Mouse (Mus musculus) lung, embryonic 14.5 days (tissue): ENCODE data around the gene Hid1. TPM values are rescaled to one million over a fixed set of nuclear protein-coding genes. Genes with fewer than 3 reads are reported as not detected.

ENCODE experiments used
- ATAC-seq: fragments of 200-750 bp; cut with Nextera tagmentation; 2 replicates; pipeline ENCODE4 v1.8.0; 2017; ENCODE audit warnings: mild to moderate bottlenecking, moderate TSS enrichment, moderate library complexity; ENCODE audit not compliant: insufficient read depth
- DNase-seq: peaks from one replicate; pipeline ENCODE4 v3.0.0-alpha.2; 2015
- H3K27ac ChIP-seq: fragments of 300-500 bp; sonication (generic); 2 replicates; pipeline ENCODE4 v1.5.1; 2014; ENCODE audit warnings: low read depth, mild to moderate bottlenecking, moderate library complexity
- H3K27me3 ChIP-seq: fragments of 300-500 bp; sonication (generic); 2 replicates; pipeline ENCODE4 v1.6.1; 2014; ENCODE audit warnings: low read length, control low read depth; ENCODE audit not compliant: insufficient read depth
- H3K36me3 ChIP-seq: fragments of 300-500 bp; sonication (generic); 2 replicates; pipeline ENCODE4 v1.6.1; 2014; ENCODE audit warnings: control low read depth; ENCODE audit not compliant: insufficient read depth
- H3K4me1 ChIP-seq: fragments of 300-500 bp; sonication (generic); 2 replicates; pipeline ENCODE4 v1.6.1; 2014; ENCODE audit warnings: antibody characterized with exemption, control low read depth; ENCODE audit not compliant: insufficient read depth
- H3K4me2 ChIP-seq: fragments of 300-500 bp; sonication (generic); 2 replicates; pipeline ENCODE4 v1.6.1; 2014; ENCODE audit warnings: mild to moderate bottlenecking
- H3K4me3 ChIP-seq: fragments of 300-500 bp; sonication (generic); 2 replicates; pipeline ENCODE4 v1.5.1; 2014; ENCODE audit warnings: low read depth, low read length
- H3K9ac ChIP-seq: fragments of 300-500 bp; sonication (generic); 2 replicates; pipeline ENCODE4 v1.6.1; 2014
- H3K9me3 ChIP-seq: fragments of 300-500 bp; sonication (generic); 2 replicates; pipeline ENCODE4 v1.6.1; 2016; ENCODE audit warnings: low read depth, low read length, control low read depth
- CTCF ChIP-seq: IDR thresholded peaks from 2 replicates; pipeline ENCODE4 v1.5.1; 2016; ENCODE audit warnings: antibody characterized with exemption, low read depth
- WGBS: fragments of 180-500 bp; shearing (Covaris S2); extraction: QIAGEN DNeasy Blood & Tissue Kit; methylation state at CpG from one replicate; pipeline ENCODE4 v1.1.7; 2014; 5-methylcytosine and 5-hydroxymethylcytosine counted together
- polyA plus RNA-seq: library from polyadenylated mRNA; unstranded; fragments of >200 nt; fragmentation: Nextera tagmentation; extraction: Ambion mirVana; gene quantifications from 2 replicates; pipeline ENCODE4 v1.2.1, GENCODE M21; 2014

The Hid1 gene
- polyA plus RNA-seq, 1 experiment from 2014 or later: 7.4 TPM

GRCm38 (mm10) chr11:115353375-115353774, 14.2 kb downstream of the Hid1 start:
- DNase-seq (no peak), ATAC-seq (no peak)
- Histone ChIP-seq H3K27ac (no peak overlapping the region), H3K4me2 (no peak overlapping the region), H3K9me3 (no peaks in the 10 kb centered on the region), H3K27me3 (no peaks in the 10 kb centered on the region), H3K9ac (no peak overlapping the region), H3K36me3 (no peaks in the 10 kb centered on the region), H3K4me3 (no peak overlapping the region), H3K4me1 (no peaks in the 10 kb centered on the region)
- no peak for TF ChIP-seq CTCF
- WGBS: 82% methylated on average over 5 of the region's 5 CpGs

- WGBS: 18% methylated on average over 4 of the region's 4 CpGs
- no peaks in the 10 kb centered on the region for H3K36me3 ChIP-seq
- ATAC-seq (no peak), DNase-seq (no peak)
- no peaks in the 10 kb centered on the region for H3K4me1 ChIP-seq
- no peaks in the 10 kb centered on the region for H3K9me3 ChIP-seq
- TF ChIP-seq CTCF: no peak
- no peak overlapping the region for H3K9ac ChIP-seq
- H3K4me2 ChIP-seq: no peak overlapping the region
- no peak overlapping the region for H3K4me3 ChIP-seq
- H3K27ac ChIP-seq: no peak overlapping the region
- H3K27me3 ChIP-seq: 0 out of 2 replicates have a peak, but pooled peaks cover 2% of the 10 kb centered on the region
Measured at GRCm38 (mm10) chr11:115349976-115350375, 17.6 kb downstream of the Hid1 start.

DNA sequence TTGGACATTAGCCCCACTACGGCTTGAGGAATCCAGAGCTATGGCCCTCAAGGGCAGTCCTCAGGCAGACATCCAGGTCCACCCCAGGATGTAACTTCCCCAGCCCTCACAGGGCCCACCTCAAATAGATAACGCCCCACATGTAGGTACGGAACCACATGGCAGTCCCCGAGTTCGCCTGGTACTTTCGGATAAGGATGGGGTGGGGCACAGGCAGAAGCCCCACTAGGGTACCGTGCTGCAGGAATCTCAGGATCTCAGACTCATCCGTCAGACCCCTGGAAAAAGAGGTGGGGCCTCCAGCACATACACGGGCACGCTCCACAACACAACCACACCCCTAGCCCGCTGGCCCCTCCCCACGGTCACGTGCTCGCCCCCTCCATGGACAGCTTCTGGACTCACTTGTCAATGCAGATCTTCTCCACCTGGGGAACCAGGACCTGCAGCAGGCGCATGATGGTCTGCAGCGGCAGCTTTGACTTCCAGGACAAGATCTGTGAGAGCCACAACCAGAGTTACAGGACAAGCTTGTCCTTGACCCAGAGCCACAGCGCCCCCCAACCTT, 18.8 kb downstream of the Hid1 start:
- Histone ChIP-seq H3K4me2 (no peak overlapping the region), H3K9me3 (no peaks in the 10 kb centered on the region), H3K27me3 (peaks cover 14% of the 10 kb centered on the region; the same call in 1 of the 2 replicates), H3K27ac (no peak overlapping the region), H3K36me3 (no peaks in the 10 kb centered on the region), H3K9ac (no peak overlapping the region), H3K4me1 (no peaks in the 10 kb centered on the region), H3K4me3 (no peak overlapping the region)
- ATAC-seq: no peak; the same call in 1 of the 2 replicates
- 41% methylated on average over 17 of the region's 17 CpGs for WGBS
- TF ChIP-seq CTCF: no peak
- no peak for DNase-seq

DNA sequence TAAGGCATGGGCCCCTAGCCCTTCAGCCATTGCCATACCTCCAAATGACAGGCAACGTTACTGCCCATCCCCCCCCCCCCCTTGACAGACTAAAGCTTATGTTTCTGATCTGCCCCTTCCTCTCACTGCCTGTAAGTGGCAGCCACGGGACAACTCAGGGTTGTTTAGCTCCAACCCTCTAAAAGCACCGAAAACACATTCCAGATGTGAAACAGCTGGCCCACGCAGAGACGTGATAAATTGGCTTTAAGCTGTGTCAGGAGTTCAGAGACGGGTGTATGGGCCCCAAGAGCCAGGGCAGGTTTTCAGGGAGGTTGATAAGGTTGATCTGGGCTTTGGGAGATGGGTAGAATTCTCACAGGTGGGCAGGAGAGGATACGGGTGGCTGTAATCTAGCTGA, 22.0 kb downstream of the Hid1 start:
- Histone ChIP-seq H3K9me3 (no peaks in the 10 kb centered on the region), H3K4me3 (no peak overlapping the region), H3K27me3 (peaks cover 18% of the 10 kb centered on the region; the same call in 1 of the 2 replicates), H3K9ac (no peak overlapping the region), H3K36me3 (no peaks in the 10 kb centered on the region), H3K4me1 (no peaks in the 10 kb centered on the region), H3K27ac (no peak overlapping the region), H3K4me2 (no peak overlapping the region)
- no peak for ATAC-seq
- peak; percentile 67 for DNase-seq
- WGBS: 16% methylated on average over 7 of the region's 7 CpGs
- TF ChIP-seq CTCF: no peak

DNA sequence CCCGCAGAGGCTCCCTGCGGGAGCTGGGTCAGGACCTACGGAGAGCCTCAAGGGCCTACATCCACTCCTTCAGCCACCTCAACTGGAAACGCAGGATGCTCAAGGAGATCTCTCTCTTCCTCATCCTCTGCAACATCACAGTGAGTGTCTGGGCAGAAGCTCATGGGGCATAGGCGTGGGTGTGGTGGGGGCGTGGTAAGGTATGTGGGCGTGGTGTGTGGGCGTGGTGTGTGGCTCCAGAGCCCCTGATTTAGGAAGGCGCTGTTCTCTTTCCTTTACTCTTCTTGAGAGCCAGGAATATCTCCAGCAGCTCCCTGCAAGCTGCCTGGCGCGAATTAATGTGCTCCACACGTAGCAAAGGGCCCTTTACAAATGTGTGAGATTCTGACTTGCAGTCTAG, 22.6 kb downstream of the Hid1 start:
- H3K4me2 ChIP-seq: no peak overlapping the region
- no peak for TF ChIP-seq CTCF
- no peak overlapping the region for H3K4me3 ChIP-seq
- WGBS: 14% methylated on average over 12 of the region's 12 CpGs
- no peaks in the 10 kb centered on the region for H3K4me1 ChIP-seq
- H3K36me3 ChIP-seq: no peaks in the 10 kb centered on the region
- H3K27ac ChIP-seq: no peak overlapping the region
- peaks cover 18% of the 10 kb centered on the region; the same call in 1 of the 2 replicates for H3K27me3 ChIP-seq
- H3K9me3 ChIP-seq: no peaks in the 10 kb centered on the region
- no peak overlapping the region for H3K9ac ChIP-seq
- DNase-seq (no peak), ATAC-seq (no peak)

DNA sequence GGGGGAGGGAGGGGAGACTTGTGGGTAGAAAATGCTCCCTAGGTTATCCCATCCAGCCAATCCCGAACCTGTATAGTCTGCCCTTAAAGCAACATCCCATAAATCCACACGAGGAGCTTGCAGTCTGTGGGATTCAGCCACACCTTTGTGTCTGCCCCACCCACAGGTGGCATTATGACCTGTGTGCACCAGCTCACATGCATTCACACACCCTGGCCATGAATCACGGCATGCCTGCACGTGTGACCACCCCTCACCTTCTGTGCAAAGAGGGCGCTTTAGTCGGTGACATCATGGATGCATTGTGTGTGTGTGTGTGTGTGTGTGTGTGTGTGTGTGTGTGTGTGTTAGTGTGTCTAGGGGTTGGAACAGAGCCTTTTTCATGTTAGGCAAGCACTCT, 25.7 kb downstream of the Hid1 start:
- H3K27me3 ChIP-seq: peaks cover 29% of the 10 kb centered on the region; the same call in 1 of the 2 replicates
- no peak overlapping the region for H3K4me3 ChIP-seq
- no peak for TF ChIP-seq CTCF
- no peaks in the 10 kb centered on the region for H3K4me1 ChIP-seq
- H3K9me3 ChIP-seq: no peaks in the 10 kb centered on the region
- no peak overlapping the region for H3K27ac ChIP-seq
- H3K36me3 ChIP-seq: no peaks in the 10 kb centered on the region
- 65% methylated on average over 6 of the region's 6 CpGs for WGBS
- ATAC-seq (no peak), DNase-seq (no peak)
- no peak overlapping the region for H3K9ac ChIP-seq
- H3K4me2 ChIP-seq: no peak overlapping the region

- H3K4me1 ChIP-seq: no peaks in the 10 kb centered on the region
- no peak overlapping the region for H3K27ac ChIP-seq
- no peak overlapping the region for H3K9ac ChIP-seq
- TF ChIP-seq CTCF: no peak
- H3K4me2 ChIP-seq: no peak overlapping the region
- no peak for ATAC-seq
- no peak for DNase-seq
- no peaks in the 10 kb centered on the region for H3K36me3 ChIP-seq
- H3K9me3 ChIP-seq: no peaks in the 10 kb centered on the region
- H3K27me3 ChIP-seq: peaks cover 33% of the 10 kb centered on the region
- no peak overlapping the region for H3K4me3 ChIP-seq
- 58% methylated on average over 2 of the region's 2 CpGs for WGBS
Measured at GRCm38 (mm10) chr11:115341246-115341645, 26.3 kb downstream of the Hid1 start.
